Mouse (Mus musculus): ENCODE results near the gene Cog1.

The Cog1 gene

DNA sequence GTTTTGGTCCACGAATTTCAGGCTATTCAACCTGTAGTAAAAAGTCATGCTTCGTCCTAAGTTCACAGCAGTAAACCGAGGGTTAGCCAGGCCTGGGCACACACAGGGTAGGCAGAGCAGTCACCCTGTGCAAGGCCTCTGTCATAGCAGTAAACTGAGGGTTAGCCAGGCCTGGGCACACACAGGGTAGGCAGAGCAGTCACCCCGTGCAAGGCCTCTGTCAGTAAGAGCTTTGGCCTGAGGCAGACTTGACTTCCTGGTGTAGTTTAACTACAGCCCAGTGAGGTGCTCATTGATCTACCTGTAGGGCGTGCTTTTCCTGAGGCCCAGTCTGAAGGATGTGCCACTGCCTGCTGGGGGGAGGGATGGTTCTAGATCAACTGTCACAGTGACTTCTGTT lies 42.3 kb downstream of the Cog1 start:
- DNase-seq (ENCODE audit: low read depth, low spot score): no peak

DNA sequence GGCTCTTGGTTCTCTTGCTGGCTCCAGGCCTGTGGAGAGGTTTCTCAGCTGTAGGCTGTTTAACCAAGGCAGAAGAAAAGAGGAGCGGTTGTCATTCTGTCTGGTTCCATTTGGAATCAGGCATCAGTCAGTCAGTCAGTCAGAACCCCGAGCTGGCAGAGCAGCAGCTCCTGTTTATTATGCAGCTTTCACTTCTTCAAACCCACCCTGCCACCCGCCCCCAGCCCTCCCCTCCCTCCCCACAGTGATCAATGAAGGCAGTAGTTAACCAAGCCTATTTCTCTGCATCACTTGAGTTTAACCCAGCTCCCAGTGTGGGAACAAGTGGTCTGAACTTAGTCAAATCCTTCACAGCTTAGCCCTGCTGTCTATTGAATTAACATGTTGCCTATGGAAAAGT lies 42.9 kb downstream of the Cog1 start:
- Histone ChIP-seq H3K27me3 (ENCODE audit: control insufficient read depth, insufficient read depth, low read length, poor library complexity, severe bottlenecking) (no peaks in the 10 kb centered on the region), H3K36me3 (ENCODE audit: control insufficient read depth, insufficient read depth, low read length, poor library complexity, severe bottlenecking) (peaks cover 5% of the 10 kb centered on the region)
- peak; percentile 49 for DNase-seq (ENCODE audit: low read depth, low spot score)

More for the DNA sequence above, 42.3 kb downstream of the Cog1 start:
- Histone ChIP-seq H3K27me3 (ENCODE audit: control insufficient read depth, insufficient read depth, low read length, poor library complexity, severe bottlenecking) (no peaks in the 10 kb centered on the region), H3K36me3 (ENCODE audit: control insufficient read depth, insufficient read depth, low read length, poor library complexity, severe bottlenecking) (peaks cover 4% of the 10 kb centered on the region)

DNA sequence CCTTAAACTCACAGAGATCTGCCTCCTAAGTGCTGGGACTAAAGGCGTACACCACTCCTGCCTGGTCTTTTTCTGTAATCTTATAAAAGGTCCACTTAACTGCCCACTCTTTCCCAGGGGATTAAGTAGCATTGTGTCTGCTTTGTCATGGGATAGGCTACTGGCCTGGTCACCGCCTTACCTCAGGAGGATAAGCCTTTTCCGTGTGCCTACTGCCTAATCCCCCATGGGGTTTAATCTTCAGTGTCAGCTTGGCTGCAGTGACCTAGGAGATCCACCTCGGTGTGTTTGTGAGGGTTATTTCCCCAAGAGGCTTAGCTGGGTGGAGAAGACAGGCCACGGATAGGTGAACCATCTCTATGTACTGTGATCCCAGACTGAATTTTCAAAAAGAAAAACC lies 48.6 kb downstream of the Cog1 start:
- H3K27me3 ChIP-seq (ENCODE audit: control insufficient read depth, insufficient read depth, low read length, poor library complexity, severe bottlenecking): no peaks in the 10 kb centered on the region
- peaks cover 7% of the 10 kb centered on the region for H3K36me3 ChIP-seq (ENCODE audit: control insufficient read depth, insufficient read depth, low read length, poor library complexity, severe bottlenecking)
- DNase-seq (ENCODE audit: low read depth, low spot score): no peak

DNA sequence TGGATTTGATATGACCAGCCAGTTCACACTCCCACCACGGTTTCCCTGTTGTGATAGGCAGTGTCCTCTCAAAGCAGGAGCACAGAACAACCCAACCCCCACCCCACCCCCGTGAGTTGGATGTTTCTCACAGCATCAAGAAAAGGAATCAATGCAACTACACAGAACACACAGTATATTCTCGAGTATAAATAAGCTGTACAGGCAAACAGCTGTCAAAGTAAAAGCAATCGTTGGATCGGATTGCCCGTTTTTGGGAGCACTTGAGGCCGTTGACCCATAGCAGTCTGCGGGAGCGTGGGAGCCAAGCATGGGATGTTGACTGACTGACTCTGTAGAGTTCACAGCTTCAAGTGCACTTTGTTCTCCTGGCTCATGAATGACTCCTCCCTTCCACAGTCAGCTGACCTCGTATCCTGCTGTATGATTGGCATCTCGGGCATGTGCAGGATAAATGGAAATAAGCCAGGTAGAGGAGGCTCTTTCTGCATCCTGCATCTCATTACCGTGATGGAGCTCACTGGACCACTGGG lies 49.1 kb downstream of the Cog1 start:
- DNase-seq (ENCODE audit: low read depth, low spot score): no peak
- H3K36me3 ChIP-seq (ENCODE audit: control insufficient read depth, insufficient read depth, low read length, poor library complexity, severe bottlenecking): peaks cover 5% of the 10 kb centered on the region; the same call in 1 of the 2 replicates

DNA sequence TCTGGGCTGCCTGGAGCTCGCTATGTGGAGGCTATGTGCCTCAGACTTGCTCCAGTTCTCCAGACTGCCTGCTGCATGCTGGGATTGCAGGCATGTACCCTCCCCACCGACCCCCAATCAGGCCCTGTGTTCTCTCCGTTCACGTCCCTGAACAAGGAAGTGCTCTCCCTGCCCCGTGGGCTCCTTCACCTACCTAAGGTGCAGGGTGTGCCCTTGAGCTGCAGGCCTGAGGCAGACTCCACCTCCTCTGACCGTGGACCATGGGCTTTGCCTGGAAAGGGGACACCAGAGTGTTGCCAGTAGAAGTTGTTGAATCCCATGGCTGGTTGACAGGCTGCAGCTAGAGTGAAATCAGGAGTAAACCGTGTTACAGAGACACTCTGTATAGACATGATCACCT lies 50.7 kb downstream of the Cog1 start:
- peaks cover 5% of the 10 kb centered on the region; the same call in 1 of the 2 replicates for H3K36me3 ChIP-seq (ENCODE audit: control insufficient read depth, insufficient read depth, low read length, poor library complexity, severe bottlenecking)
- no peak for DNase-seq (ENCODE audit: low read depth, low spot score)
- H3K27me3 ChIP-seq (ENCODE audit: control insufficient read depth, insufficient read depth, low read length, poor library complexity, severe bottlenecking): no peaks in the 10 kb centered on the region

More for the DNA sequence above, 49.1 kb downstream of the Cog1 start:
- H3K27me3 ChIP-seq (ENCODE audit: control insufficient read depth, insufficient read depth, low read length, poor library complexity, severe bottlenecking): no peaks in the 10 kb centered on the region

DNA sequence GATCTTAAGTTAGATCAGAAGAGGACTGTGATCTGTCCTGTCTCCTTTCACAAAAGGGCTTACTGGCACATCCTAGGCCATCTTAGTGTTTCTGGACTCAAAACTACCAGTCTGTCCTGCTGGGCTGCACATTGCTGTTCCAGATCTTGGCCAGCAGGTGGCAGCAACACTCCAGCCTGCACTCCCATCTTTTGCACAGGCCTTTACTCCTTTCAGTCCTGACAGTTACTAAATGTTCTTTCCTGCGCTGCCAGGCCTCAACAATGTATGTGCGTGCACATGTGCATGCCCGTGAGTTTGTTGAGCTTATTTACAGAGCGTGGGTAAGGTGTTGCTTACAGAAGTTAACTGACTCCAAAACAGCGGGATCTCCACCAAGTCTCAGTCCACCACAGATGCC lies 54.8 kb downstream of the Cog1 start:
- DNase-seq (ENCODE audit: low read depth, low spot score): peak; percentile 82
- Histone ChIP-seq H3K27me3 (ENCODE audit: control insufficient read depth, insufficient read depth, low read length, poor library complexity, severe bottlenecking) (no peaks in the 10 kb centered on the region), H3K36me3 (ENCODE audit: control insufficient read depth, insufficient read depth, low read length, poor library complexity, severe bottlenecking) (no peaks in the 10 kb centered on the region)

DNA sequence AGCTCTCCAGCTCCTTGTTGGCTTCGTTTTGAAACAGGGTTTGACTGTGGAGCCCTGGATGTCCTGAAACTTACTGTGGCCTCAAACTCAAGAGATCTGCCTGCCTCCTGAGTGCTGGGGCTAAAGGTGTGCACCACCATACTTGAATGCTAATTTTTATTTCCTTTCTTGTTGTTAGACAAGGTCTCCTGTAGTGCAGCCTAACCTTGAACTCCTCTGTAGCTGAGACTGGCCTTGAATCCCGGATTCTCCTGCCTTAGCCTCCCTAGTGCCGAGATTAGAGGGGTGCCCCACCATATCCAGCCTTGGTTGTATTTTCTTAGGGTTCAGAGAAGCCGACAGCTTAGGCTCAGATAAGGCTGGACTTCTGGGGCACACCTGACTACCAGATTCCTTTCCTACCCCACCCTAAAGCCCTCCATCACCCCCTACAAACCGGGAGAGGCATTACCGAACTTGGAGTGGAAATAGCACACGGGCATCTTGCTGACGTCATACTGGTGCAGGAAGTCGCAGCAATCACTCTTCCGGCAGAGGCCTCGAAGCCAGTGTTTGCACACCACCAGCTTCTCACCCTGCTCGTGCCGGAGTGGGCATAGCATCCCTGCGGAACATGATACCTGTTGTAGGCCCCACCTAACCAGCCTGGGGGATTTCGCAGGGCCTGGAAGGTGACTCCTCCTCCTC lies 57.1 kb downstream of the Cog1 start:
- H3K27me3 ChIP-seq (ENCODE audit: control insufficient read depth, insufficient read depth, low read length, poor library complexity, severe bottlenecking): no peaks in the 10 kb centered on the region
- DNase-seq (ENCODE audit: low read depth, low spot score): no peak
- H3K36me3 ChIP-seq (ENCODE audit: control insufficient read depth, insufficient read depth, low read length, poor library complexity, severe bottlenecking): no peaks in the 10 kb centered on the region

DNA sequence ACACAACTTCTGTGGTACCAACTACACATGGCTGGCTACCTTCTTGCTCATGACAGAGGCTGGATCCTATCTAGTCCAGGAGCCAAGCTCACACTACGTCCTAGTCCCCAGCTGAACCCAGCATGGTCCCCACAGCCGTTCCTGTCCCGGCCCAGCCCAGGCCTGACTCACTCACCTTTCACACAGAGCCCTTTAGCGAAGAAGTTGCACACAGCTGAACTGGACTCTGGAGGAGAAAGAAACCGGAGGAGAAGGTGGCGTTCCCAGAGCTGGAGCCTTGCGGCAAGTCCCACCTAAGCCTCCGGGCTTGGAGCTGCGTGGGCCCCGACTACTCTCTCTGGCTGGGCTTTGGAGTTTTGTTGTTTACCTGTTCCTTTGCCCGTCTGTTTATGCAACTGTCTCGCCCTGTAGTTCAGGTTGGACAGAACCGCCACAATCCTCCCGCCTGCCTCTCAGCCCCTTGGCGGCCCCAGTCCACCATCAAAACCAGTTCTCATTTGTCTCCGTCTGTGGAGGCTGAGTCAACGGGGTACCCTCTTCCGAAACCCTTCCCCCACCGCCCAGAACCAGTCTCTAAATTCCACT lies 59.8 kb downstream of the Cog1 start:
- Histone ChIP-seq H3K36me3 (ENCODE audit: control insufficient read depth, insufficient read depth, low read length, poor library complexity, severe bottlenecking) (no peaks in the 10 kb centered on the region), H3K27me3 (ENCODE audit: control insufficient read depth, insufficient read depth, low read length, poor library complexity, severe bottlenecking) (no peaks in the 10 kb centered on the region)
- DNase-seq (ENCODE audit: low read depth, low spot score): no peak

DNA sequence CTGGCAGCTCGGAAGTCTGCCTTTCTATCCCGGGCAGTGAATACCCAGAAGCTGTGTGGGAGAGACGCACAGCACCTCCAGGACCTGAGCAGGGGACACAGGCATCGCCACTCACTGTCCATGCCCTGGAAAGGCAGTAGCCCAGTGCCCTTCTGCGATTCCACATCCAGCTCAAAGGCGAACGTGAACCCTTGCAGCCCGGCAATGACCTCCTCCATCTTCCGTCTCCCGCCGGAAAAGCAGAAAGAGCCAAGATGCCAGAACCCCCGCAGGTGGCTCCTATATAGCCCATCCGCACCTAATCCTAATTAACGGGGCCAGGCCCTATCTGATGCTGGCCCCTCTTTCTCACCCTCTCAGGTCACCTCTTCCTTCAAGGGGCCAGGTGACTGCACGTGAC lies 60.3 kb downstream of the Cog1 start:
- H3K36me3 ChIP-seq (ENCODE audit: control insufficient read depth, insufficient read depth, low read length, poor library complexity, severe bottlenecking): no peaks in the 10 kb centered on the region
- H3K27me3 ChIP-seq (ENCODE audit: control insufficient read depth, insufficient read depth, low read length, poor library complexity, severe bottlenecking): no peaks in the 10 kb centered on the region
- no peak for DNase-seq (ENCODE audit: low read depth, low spot score)

DNA sequence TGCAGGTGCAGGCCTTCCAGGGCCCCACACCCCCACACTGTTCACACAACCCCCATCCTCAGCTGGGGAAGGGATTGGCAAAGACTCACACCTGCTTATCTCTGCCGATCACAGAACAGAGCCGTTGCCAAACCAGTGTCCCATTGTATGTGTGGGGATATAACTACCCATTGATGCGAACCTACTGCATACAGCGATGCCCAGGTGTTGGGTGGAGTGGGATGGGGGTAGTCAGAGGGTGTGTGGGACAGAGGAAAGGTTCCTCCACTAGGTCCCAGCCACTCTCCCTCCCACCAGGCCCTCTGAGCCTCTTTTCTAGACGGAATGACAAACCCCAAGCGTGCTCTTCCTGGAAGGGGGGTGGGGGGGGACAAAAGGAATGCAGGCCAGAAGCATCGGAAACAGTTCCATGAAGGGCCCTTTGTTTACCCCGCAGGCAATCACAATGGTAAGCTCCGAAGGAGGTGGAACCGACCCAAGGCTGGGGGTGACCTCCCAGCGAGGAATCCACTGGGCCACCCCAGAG lies 60.8 kb downstream of the Cog1 start, which contains the start of gene Cpsf4l:
Gene Cpsf4l, minus strand, starts transcription at position 287 of the 526 bp plus-strand sequence.
- H3K36me3 ChIP-seq (ENCODE audit: control insufficient read depth, insufficient read depth, low read length, poor library complexity, severe bottlenecking): no peaks in the 10 kb centered on the region
- H3K27me3 ChIP-seq (ENCODE audit: control insufficient read depth, insufficient read depth, low read length, poor library complexity, severe bottlenecking): no peaks in the 10 kb centered on the region
- no peak for DNase-seq (ENCODE audit: low read depth, low spot score)

DNA sequence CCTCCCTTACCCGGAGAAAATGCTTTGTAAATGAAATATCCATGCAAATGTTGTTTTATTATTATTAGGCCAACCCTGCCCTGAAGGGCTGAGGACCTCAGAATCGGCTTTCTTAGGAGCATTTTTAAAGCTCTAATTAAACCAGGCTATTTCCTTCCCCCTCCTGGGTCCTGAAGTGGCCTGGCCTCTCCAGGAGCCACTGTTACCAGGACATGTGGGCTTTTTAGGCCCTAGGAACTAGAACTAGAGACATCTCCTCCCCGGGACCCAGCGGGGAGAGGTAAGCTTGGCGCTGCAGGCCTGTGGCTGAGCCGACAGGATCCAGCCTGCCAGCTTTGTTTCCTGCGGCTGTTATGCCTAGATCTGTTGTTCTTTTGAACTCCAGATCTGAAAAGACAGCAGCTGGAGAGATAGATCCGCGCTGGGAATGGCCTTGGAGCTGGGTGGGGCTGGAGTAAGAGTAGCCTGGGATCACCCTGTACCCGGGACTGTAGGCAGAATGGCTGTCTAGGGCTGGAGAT lies 61.3 kb downstream of the Cog1 start:
- Histone ChIP-seq H3K36me3 (ENCODE audit: control insufficient read depth, insufficient read depth, low read length, poor library complexity, severe bottlenecking) (no peaks in the 10 kb centered on the region), H3K27me3 (ENCODE audit: control insufficient read depth, insufficient read depth, low read length, poor library complexity, severe bottlenecking) (no peaks in the 10 kb centered on the region)
- no peak for DNase-seq (ENCODE audit: low read depth, low spot score)

DNA sequence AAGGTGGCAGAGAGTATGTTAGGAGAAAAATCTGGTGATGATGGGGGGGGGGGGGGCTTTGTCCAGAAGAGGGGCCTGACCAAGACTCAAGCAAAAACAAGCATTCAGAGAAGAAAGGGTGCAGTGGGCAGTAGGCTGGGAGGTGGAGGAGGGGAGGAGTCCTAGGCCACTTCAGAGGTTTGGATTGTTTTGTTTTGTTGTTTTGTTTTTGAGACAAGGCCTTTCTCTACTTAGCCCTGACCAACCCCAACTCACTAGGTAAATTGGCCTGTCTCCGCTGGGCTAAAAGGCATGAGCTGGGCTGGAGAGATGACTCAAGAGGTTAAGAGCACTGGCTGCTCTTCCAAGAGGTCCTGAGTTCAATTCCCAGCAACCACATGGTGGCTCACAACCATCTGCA lies 62.1 kb downstream of the Cog1 start:
- Histone ChIP-seq H3K27me3 (ENCODE audit: control insufficient read depth, insufficient read depth, low read length, poor library complexity, severe bottlenecking) (no peaks in the 10 kb centered on the region), H3K36me3 (ENCODE audit: control insufficient read depth, insufficient read depth, low read length, poor library complexity, severe bottlenecking) (no peaks in the 10 kb centered on the region)
- no peak for DNase-seq (ENCODE audit: low read depth, low spot score)

DNA sequence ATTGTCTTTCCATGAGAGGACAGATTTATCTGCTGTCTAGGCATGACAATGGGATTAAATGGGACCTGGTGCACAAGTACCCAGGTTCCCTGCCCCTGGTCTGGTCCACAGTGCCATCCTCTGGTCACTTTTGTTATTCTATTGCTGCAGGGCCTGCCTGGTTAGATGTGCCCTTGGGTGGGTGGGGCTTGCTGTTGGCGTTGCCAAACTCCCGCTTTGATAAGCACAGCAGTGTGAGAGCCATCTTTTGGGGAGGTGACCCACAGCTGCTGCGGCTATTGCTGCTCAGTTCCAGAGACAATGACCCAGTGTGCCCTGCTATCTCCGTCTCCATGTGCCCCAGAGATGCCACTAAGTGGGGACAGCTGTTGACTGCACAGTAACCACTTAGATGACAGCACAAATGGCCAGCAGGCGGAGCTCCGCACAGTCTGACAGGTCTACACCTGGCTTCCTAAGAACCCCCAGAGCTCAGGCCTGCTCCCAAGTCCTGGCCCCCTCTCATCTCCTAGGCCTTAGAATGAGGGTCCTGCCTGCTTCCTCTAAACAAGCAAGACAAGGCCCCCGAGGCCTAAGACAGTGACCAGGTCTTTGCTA lies 66.2 kb downstream of the Cog1 start:
- no peaks in the 10 kb centered on the region for H3K36me3 ChIP-seq (ENCODE audit: control insufficient read depth, insufficient read depth, low read length, poor library complexity, severe bottlenecking)
- peak; percentile 33 for DNase-seq (ENCODE audit: low read depth, low spot score)
- no peaks in the 10 kb centered on the region for H3K27me3 ChIP-seq (ENCODE audit: control insufficient read depth, insufficient read depth, low read length, poor library complexity, severe bottlenecking)

DNA sequence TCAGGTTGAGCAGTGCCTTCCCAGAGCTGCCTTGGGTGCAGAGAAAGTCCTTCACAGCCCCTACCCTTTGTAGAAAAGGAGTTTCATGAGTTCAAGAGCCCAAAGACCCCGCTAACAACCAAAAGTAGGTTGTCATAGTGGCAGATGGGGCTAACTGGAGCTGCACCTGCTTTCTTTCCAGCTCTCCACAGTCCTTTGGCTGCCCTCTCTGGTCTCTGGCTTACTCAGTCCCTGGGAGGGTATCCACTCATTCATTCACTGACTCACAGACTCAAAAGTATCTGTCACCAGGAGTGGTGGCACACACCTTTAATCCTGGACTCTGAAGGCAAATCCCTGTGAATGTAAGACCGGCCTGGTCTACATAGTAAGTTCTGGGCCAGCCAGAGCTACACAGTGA lies 67.2 kb downstream of the Cog1 start:
- H3K36me3 ChIP-seq (ENCODE audit: control insufficient read depth, insufficient read depth, low read length, poor library complexity, severe bottlenecking): no peaks in the 10 kb centered on the region
- H3K27me3 ChIP-seq (ENCODE audit: control insufficient read depth, insufficient read depth, low read length, poor library complexity, severe bottlenecking): no peaks in the 10 kb centered on the region
- no peak for DNase-seq (ENCODE audit: low read depth, low spot score)
